Mouse (Mus musculus) kidney, postnatal 36 days (tissue): ENCODE results near the gene Frmd5.
A peak's percentile ranks its signal among the peaks of the same experiment; 100 is the strongest.
"Not testable (repeated sequence)": the region's sequence is repeated elsewhere in the genome, so short reads cannot be mapped to it uniquely, and the experiment has no call there.

Experiments
- DNase-seq, 2 experiments: peaks; one replicate each; pipeline ENCODE4 v3.0.0; 2021 to 2022; ENCODE audit warnings: mixed read lengths in 2 of 2

Frmd5 gene

GRCm38 (mm10) chr2:121806959-121807653 is at the start of gene Frmd5:
Gene Frmd5 (minus strand): TSS chr2:121807087.
- DNase-seq, result peak; percentile 88 to 89

DNA sequence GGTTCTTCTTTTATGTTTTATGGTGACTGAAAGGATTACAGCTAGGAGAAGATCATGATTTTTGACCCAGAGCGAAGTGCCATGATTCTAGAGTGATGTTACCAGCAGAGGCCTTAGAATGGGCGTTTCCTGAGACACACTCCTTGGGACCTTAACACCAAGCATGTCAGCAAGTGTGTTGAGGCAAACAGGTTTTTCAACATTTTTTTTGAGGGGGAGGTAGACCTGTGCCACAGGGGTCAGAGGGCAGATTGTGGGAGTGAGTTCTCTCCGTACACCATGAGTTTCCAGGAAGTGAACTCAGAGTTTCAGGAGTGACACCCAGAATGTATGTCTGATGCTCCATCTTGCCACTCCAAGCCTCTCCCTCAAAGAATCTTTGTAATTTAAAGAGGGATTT is 47.1 kb upstream of the Frmd5 start:
- DNase-seq, result no peak

DNA sequence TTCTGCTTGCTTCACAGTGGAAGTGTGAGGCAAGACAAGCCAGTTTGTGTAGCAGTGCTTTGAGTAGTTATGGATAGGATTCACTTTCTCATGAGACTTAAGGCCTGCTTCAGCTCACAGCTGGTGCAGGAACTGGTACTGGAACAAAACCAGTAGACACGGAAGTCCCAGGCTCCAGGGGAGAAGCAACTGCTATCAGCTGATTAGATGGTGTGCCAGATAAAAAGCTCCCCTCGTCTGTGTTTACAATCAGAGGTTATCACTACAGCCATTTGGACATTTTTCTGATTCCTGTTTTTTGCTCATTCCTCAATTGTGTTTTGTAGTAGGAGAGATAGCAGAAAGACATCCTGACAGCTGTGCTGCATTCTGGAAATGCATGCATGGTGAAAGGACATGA is 45.2 kb upstream of the Frmd5 start:
- no peak for DNase-seq

- no peak for DNase-seq
These were observed 39.2 kb upstream of the Frmd5 start for GRCm38 (mm10) chr2:121846050-121846449.

GRCm38 (mm10) chr2:121842249-121842648 is 35.4 kb upstream of the Frmd5 start:
- DNase-seq, result no peak

- DNase-seq, result no peak
These were observed 34.6 kb upstream of the Frmd5 start for GRCm38 (mm10) chr2:121841453-121841852.

DNA sequence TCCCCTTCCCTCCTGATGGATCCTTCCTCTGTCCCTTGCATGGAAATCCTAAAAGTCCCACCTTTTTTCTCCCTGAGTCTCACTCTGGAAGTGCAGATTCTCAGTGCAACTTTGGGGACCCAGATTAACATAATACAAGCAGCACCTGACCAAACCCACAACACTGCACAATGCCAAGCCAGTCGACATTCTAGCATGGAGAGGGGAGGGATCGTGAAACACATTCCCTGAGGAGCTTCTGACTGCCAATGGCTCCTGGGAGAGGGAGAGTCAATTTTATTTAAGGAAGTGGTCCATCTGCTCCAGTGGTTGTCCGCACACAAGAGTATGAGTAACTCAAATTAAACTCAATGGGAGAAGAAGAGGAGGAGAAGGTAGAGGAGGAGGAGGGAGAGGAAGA is 28.0 kb upstream of the Frmd5 start:
- DNase-seq, result no peak

DNA sequence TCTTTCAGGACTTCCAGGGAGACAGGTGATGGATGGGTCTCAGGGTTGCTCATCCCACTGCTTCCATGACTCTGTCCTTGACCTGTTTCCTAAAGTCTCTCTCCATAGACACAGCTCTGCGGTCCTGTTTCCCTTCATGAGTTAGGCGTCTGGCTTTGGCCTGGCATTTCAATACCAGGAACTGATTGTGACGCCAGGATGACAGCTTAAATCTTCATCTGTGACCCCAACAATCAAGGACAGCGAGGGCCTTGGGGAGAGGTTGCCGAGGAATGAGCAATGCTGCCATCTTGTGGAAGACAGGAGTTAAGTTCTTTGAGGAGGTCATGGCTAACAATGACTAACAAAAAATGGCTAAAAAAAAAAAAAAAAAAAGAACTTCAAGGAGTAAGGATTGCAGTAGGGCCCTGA is 25.6 kb upstream of the Frmd5 start:
- peak; percentile 35 to 52 for DNase-seq

DNA sequence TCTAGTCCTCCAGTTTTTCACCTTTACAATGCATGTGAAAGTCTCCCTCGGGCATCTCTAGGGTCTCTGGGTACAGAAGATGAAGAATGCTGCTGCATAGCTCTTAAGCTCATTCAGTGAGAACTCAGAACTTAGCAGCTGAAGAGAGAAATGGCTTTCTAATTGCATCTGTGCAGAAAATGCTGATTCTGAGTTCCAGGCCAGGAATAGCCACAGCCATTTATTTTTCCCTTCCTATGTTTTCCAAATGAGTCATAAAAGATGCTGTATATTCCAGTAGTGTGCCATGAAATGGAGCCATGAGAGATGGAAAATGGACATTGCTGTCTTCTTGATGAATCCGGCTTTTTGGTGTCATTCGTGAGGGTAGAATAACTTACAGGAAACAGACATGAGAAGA is 21.5 kb upstream of the Frmd5 start:
- DNase-seq, result no peak

- no peak for DNase-seq
These were observed 19.3 kb upstream of the Frmd5 start for GRCm38 (mm10) chr2:121826189-121826588.

- DNase-seq, result no peak
These were observed 17.8 kb upstream of the Frmd5 start for GRCm38 (mm10) chr2:121824653-121825052.

GRCm38 (mm10) chr2:121821787-121822186 is 14.9 kb upstream of the Frmd5 start:
- no peak for DNase-seq

GRCm38 (mm10) chr2:121810876-121811275 is 4.0 kb upstream of the Frmd5 start:
- DNase-seq, result not testable (repeated sequence)

DNA sequence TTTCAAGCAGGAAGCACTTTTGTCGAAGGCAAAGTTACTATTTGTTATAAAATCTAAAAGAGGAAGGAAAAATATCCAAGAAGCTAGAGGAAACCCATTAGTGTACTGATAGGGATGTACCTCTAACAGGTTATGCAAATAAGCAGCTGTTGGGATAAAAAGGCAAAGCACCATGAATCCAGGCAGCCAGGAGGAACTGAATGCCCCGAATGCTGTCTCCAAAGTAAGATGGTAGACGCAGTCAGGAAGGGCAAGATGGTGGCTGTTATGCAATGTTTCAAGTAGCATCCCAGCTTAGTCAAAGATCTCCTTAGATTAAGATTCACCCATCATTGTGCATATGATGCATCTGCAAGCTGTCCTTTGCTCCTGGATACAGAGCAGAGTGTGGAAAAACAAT is 2.2 kb upstream of the Frmd5 start:
- DNase-seq, result no peak

- DNase-seq, result peak in 1 of 2 experiments; percentile 7
These were observed 530 bp downstream of the Frmd5 start for GRCm38 (mm10) chr2:121806171-121806943.

DNA sequence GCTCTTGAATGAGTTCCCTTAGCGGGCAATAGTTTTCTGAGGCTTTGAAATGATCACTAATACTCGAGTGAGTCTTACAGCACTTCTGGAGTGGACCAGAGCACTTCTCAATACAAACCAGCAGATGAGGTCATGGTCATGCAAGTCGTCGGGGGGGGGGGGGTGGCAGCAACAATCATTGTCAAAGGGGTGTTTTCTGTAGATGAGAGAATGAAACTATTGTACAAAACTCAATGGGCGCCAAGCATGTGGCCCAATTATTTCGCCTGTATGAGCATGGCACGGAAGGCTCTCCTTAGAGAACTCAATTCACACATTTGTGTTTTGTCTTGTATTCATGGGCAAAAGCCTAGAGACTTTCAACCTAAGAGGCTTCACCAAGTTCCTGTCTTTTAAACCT is 7.8 kb downstream of the Frmd5 start:
- no peak for DNase-seq

DNA sequence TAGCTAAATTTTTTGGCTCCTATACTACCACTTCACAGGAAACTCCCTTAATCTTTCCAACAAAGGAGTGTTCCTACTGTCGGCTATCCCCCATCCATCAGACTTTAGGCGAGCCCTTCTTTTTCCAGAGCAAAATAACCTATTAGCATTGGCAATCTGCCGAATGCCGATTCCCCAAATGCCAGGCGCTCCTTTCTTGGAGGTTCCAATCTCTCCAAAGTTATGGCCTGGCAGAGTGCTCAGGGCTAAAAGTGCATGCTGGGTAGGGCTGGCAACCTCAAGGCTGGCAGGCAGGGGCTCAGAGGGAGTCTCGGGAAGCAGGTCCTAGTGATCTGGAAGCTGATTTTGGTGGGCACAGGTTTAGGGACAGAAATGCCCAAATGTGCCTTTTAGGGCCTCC is 10.9 kb downstream of the Frmd5 start:
- DNase-seq, result no peak

DNA sequence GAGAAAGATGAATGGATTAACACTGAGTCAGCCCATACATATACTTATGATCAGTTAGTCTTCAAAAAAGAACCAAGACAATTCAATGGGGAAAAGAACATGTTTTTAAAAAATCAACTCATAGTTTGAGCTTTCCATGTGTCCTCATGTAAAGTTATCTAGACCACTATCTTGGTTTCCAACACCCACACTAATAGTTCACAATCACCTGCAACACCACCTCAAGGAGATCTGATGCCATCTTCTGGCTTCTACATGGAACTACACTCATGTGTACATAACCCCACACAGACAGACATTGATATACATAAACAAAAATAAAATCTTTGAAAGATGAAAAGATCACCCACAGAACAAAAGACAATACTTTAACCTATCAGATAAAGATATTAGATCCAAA is 17.1 kb downstream of the Frmd5 start:
- no peak for DNase-seq

- DNase-seq, result no peak
These were observed 18.5 kb downstream of the Frmd5 start for GRCm38 (mm10) chr2:121788415-121788814.

DNA sequence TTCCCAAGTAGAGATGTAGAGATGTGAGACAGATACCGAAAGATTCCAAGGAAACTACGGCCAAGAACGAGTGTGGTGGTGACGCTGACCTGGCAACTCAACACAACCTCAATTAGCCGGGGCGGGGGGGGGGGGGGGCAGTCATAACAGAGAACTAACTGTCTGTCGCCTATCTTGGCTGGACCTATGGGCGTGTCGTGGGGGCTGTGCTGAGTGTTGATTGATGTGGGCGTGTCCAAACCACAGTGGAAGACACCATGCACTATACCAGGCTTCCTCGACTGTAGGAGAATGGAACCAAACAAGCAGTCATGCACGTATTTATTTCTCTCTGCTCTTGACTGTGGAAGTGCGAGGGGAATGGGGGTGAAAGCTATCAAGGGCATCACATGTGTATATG is 19.1 kb downstream of the Frmd5 start:
- DNase-seq, result no peak

DNA sequence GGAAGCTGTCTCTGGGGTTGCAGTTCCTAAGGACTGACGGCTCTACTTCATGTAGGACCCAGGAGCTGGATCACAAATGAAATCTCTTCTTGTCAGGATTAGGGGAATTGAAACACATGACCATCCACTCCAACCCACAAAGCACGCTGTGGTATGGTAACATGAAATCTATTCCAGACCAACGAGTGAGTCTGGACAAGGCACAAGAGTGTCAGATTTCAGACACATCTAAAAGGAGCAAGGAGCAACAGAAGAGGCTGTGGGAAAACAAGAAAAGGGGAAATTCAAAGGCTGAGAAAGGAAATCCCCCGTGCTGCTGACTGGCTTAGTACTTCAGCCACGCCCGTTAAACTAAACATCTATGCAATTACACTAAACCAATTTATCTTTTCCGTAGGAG is 19.6 kb downstream of the Frmd5 start:
- no peak for DNase-seq

DNA sequence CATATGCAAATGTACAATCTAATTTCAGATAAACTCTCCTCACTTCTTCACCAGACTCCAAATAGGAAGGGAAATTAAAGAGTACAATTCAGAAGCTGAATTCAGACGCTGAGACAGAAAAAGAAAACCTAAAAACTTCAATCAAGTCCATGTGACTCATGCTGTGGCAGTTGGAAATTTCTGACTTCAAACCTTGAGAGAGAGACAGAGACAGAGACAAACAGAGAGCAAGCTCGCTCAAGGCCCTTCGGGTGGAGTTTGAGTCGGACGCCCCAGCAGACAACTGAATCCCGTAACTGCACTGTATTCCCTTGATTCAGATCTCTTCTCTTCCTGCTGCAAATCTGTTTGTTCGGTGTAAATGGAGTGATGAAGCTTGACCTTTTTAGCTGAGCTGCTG is 30.7 kb downstream of the Frmd5 start:
- DNase-seq, result no peak

DNA sequence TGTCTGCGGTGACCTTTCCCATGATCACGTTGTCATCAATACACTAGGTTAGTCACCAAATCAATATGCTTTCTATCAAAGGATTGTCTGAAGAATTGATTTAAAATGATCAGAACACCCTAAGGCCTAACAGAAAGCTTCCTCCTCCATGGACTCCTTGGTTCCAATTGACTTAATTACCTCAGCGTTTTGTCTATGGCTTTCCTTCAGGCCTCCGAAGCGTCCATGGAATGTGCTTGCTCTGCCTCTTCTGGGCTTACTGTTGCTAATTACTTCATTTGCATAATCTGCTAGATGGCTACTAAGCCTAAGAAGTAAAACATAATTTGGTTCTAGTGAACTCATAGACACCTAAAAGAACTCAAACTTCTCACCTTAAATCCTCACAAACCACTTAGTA is 42.0 kb downstream of the Frmd5 start:
- no peak for DNase-seq

DNA sequence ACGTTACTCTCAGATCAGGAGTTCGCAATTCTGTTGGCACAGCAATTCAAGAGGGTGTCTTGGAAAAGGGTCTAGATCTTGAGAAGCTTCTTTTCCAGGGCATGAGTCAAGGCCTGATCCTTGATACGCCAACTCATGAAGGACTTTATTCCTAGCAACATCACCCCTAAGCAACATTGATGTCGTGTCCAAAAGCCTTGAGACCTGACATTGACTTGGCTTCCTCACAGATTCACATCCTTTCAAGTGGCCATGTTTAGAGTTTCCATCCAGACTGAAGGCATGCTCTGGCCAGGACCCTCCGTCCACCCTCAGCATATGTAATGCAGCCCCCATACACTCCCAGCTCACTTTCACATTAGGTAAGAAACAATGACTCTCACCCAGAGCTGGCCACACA is 45.0 kb downstream of the Frmd5 start:
- DNase-seq, result no peak
